Mouse (Mus musculus) embryonic facial prominence, embryonic 10.5 days (tissue): ENCODE data around the gene Plxnd1. TPM values are rescaled to one million over a fixed set of nuclear protein-coding genes. Genes with fewer than 3 reads are reported as not detected.

Source experiments
- DNase-seq: peaks from one replicate; pipeline ENCODE4 v3.0.0-alpha.2; 2017; ENCODE audit warnings: low spot score
- H3K27ac ChIP-seq: fragments of 300-500 bp; sonication (generic); replicated peaks from 2 replicates; pipeline ENCODE4 v1.5.1; 2016; ENCODE audit warnings: mild to moderate bottlenecking
- H3K27me3 ChIP-seq: fragments of 300-500 bp; sonication (generic); replicated peaks from 2 replicates; pipeline ENCODE4 v1.6.1; 2016; ENCODE audit warnings: low read depth, mild to moderate bottlenecking; ENCODE audit not compliant: poor library complexity, severe bottlenecking
- H3K36me3 ChIP-seq: fragments of 300-500 bp; sonication (generic); replicated peaks from 2 replicates; pipeline ENCODE4 v1.6.1; 2016; ENCODE audit warnings: mild to moderate bottlenecking, moderate library complexity
- H3K4me1 ChIP-seq: fragments of 300-500 bp; sonication (generic); 2 replicates; pipeline ENCODE4 v1.6.1; 2016
- H3K4me3 ChIP-seq: fragments of 300-500 bp; sonication (generic); 2 replicates; pipeline ENCODE4 v1.5.1; 2016; ENCODE audit warnings: mild to moderate bottlenecking, moderate library complexity
- H3K9me3 ChIP-seq: fragments of 300-500 bp; sonication (generic); 2 replicates; pipeline ENCODE4 v1.6.1; 2016; ENCODE audit warnings: mild to moderate bottlenecking
- WGBS: fragments of 180-500 bp; shearing (Covaris S2); methylation state at CpG from one replicate; pipeline ENCODE4 v1.1.7; 2016; 5-methylcytosine and 5-hydroxymethylcytosine counted together
- polyA plus RNA-seq: library from polyadenylated mRNA; unstranded; fragments of >200 nt; fragmentation: Nextera tagmentation; extraction: Ambion mirVana; gene quantifications from 2 replicates; pipeline ENCODE4 v1.2.1, GENCODE M21; 2016

The Plxnd1 gene
- 26.8 and 28.1 TPM in 2 replicates for polyA plus RNA-seq

- Histone ChIP-seq H3K9me3 (no peaks in the 10 kb centered on the region), H3K4me1 (peaks cover 82% of the 10 kb centered on the region), H3K4me3 (peak within 1 kb of the TSS; percentile 62), H3K27me3 (peaks cover 69% of the 10 kb centered on the region), H3K27ac (peak within 1 kb of the TSS; percentile 76), H3K36me3 (no peaks in the 10 kb centered on the region)
- DNase-seq: peak; percentile 96
- 2% methylated on average over 49 of the region's 51 CpGs for WGBS
Measured at GRCm38 (mm10) chr6:115994877-115995520, at the start of gene Plxnd1. Gene Plxnd1 (minus strand): TSS chr6:115995005.

GRCm38 (mm10) chr6:116044039-116044438, 49.2 kb upstream of the Plxnd1 start:
- Histone ChIP-seq H3K36me3 (peaks cover 13% of the 10 kb centered on the region), H3K27ac (no peak overlapping the region), H3K9me3 (peaks cover 3% of the 10 kb centered on the region), H3K4me3 (no peak overlapping the region), H3K4me1 (no peaks in the 10 kb centered on the region), H3K27me3 (no peaks in the 10 kb centered on the region)
- WGBS: 73% methylated on average over 2 of the region's 2 CpGs
- DNase-seq: no peak

GRCm38 (mm10) chr6:116038222-116038621, 43.4 kb upstream of the Plxnd1 start:
- no peaks in the 10 kb centered on the region for H3K4me1 ChIP-seq
- H3K9me3 ChIP-seq: peaks cover 3% of the 10 kb centered on the region
- no peak overlapping the region for H3K4me3 ChIP-seq
- DNase-seq: no peak
- WGBS: 89% methylated on average over 2 of the region's 2 CpGs
- H3K36me3 ChIP-seq: peaks cover 8% of the 10 kb centered on the region
- no peaks in the 10 kb centered on the region for H3K27me3 ChIP-seq
- no peak overlapping the region for H3K27ac ChIP-seq

GRCm38 (mm10) chr6:116037281-116037831, 42.6 kb upstream of the Plxnd1 start:
- Histone ChIP-seq H3K4me1 (no peaks in the 10 kb centered on the region), H3K27me3 (no peaks in the 10 kb centered on the region), H3K9me3 (no peaks in the 10 kb centered on the region), H3K36me3 (no peaks in the 10 kb centered on the region; the same call in 1 of the 2 replicates), H3K27ac (no peak overlapping the region), H3K4me3 (no peak overlapping the region)
- WGBS: 92% methylated on average over 5 of the region's 5 CpGs
- no peak for DNase-seq

GRCm38 (mm10) chr6:116036555-116036954, 41.8 kb upstream of the Plxnd1 start:
- Histone ChIP-seq H3K9me3 (no peaks in the 10 kb centered on the region), H3K27ac (no peak overlapping the region), H3K4me3 (no peak overlapping the region), H3K27me3 (no peaks in the 10 kb centered on the region), H3K4me1 (no peaks in the 10 kb centered on the region), H3K36me3 (no peaks in the 10 kb centered on the region; the same call in 1 of the 2 replicates)
- no peak for DNase-seq
- 87% methylated on average over 2 of the region's 2 CpGs for WGBS

GRCm38 (mm10) chr6:116031052-116031451, 36.2 kb upstream of the Plxnd1 start:
- 91% methylated on average over 5 of the region's 5 CpGs for WGBS
- H3K9me3 ChIP-seq: no peaks in the 10 kb centered on the region

GRCm38 (mm10) chr6:116024666-116025065, 29.9 kb upstream of the Plxnd1 start:
- Histone ChIP-seq H3K4me1 (no peaks in the 10 kb centered on the region), H3K4me3 (no peak overlapping the region), H3K27me3 (no peaks in the 10 kb centered on the region), H3K9me3 (peaks cover 8% of the 10 kb centered on the region), H3K36me3 (peaks cover 42% of the 10 kb centered on the region), H3K27ac (no peak overlapping the region)
- WGBS: 89% methylated on average over 4 of the region's 4 CpGs
- DNase-seq: no peak

More at GRCm38 (mm10) chr6:116031052-116031451, 36.2 kb upstream of the Plxnd1 start:
- Histone ChIP-seq H3K27ac (no peak overlapping the region), H3K27me3 (no peaks in the 10 kb centered on the region), H3K4me3 (no peak overlapping the region), H3K36me3 (peaks cover 2% of the 10 kb centered on the region; the same call in 1 of the 2 replicates), H3K4me1 (no peaks in the 10 kb centered on the region)
- DNase-seq: no peak

- Histone ChIP-seq H3K36me3 (peaks cover 46% of the 10 kb centered on the region), H3K27me3 (no peaks in the 10 kb centered on the region), H3K4me3 (no peak overlapping the region), H3K27ac (no peak overlapping the region), H3K9me3 (peaks cover 8% of the 10 kb centered on the region), H3K4me1 (no peaks in the 10 kb centered on the region)
- DNase-seq: peak; percentile 21
- WGBS: 85% methylated on average over 9 of the region's 9 CpGs
Measured at GRCm38 (mm10) chr6:116021961-116022485, 27.2 kb upstream of the Plxnd1 start.

- DNase-seq: no peak
- no peaks in the 10 kb centered on the region for H3K27me3 ChIP-seq
- H3K9me3 ChIP-seq: no peaks in the 10 kb centered on the region
- H3K4me1 ChIP-seq: no peaks in the 10 kb centered on the region
- peaks cover 15% of the 10 kb centered on the region for H3K36me3 ChIP-seq
- H3K4me3 ChIP-seq: no peak overlapping the region
- no peak overlapping the region for H3K27ac ChIP-seq
- 93% methylated on average over 3 of the region's 3 CpGs for WGBS
Measured at GRCm38 (mm10) chr6:116015902-116016301, 21.1 kb upstream of the Plxnd1 start.

GRCm38 (mm10) chr6:116014111-116014510, 19.3 kb upstream of the Plxnd1 start:
- DNase-seq: no peak
- H3K27ac ChIP-seq: no peak overlapping the region
- H3K4me3 ChIP-seq: no peak overlapping the region
- no peaks in the 10 kb centered on the region for H3K27me3 ChIP-seq
- 0 out of 2 replicates have a peak, but pooled peaks cover 5% of the 10 kb centered on the region for H3K36me3 ChIP-seq
- no peaks in the 10 kb centered on the region for H3K9me3 ChIP-seq
- 84% methylated on average over 6 of the region's 6 CpGs for WGBS
- H3K4me1 ChIP-seq: no peaks in the 10 kb centered on the region

- Histone ChIP-seq H3K27me3 (no peaks in the 10 kb centered on the region), H3K36me3 (0 out of 2 replicates have a peak, but pooled peaks cover under 1% of the 10 kb centered on the region), H3K27ac (no peak overlapping the region), H3K4me3 (no peak overlapping the region), H3K4me1 (no peaks in the 10 kb centered on the region), H3K9me3 (no peaks in the 10 kb centered on the region)
- WGBS: 74% methylated on average over 3 of the region's 3 CpGs
- DNase-seq: no peak
Measured at GRCm38 (mm10) chr6:116013687-116014086, 18.9 kb upstream of the Plxnd1 start.

GRCm38 (mm10) chr6:116010541-116010940, 15.7 kb upstream of the Plxnd1 start:
- WGBS: 6% methylated on average over 6 of the region's 6 CpGs
- H3K4me1 ChIP-seq: peaks cover 25% of the 10 kb centered on the region
- H3K4me3 ChIP-seq: no peak overlapping the region
- H3K36me3 ChIP-seq: no peaks in the 10 kb centered on the region
- H3K9me3 ChIP-seq: no peaks in the 10 kb centered on the region
- peaks cover 15% of the 10 kb centered on the region; the same call in 1 of the 2 replicates for H3K27me3 ChIP-seq
- peak; percentile 80 for DNase-seq
- no peak overlapping the region for H3K27ac ChIP-seq

GRCm38 (mm10) chr6:116009426-116009825, 14.6 kb upstream of the Plxnd1 start:
- Histone ChIP-seq H3K9me3 (no peaks in the 10 kb centered on the region), H3K36me3 (no peaks in the 10 kb centered on the region), H3K4me1 (peaks cover 35% of the 10 kb centered on the region), H3K4me3 (no peak overlapping the region), H3K27me3 (peaks cover 18% of the 10 kb centered on the region; the same call in 1 of the 2 replicates), H3K27ac (no peak overlapping the region)
- peak; percentile 20 for DNase-seq
- WGBS: 58% methylated on average over 12 of the region's 12 CpGs
